Mouse (Mus musculus) kidney, adult 18-20 months (tissue): ENCODE measurements at regions not wholly inside any gene's neighbourhood (a gene's known extent, or its start where the extent isn't known, plus 50 kb on each side); places are given as distances from the start of the nearest gene placed in this dataset.
A peak's percentile ranks its signal among the peaks of the same experiment; 100 is the strongest.

Experiments
- DNase-seq: peaks from one replicate; pipeline ENCODE4 v3.0.0; 2021

- DNase-seq: peak; percentile 83
Observed at GRCm38 (mm10) chr4:114665684-114666083, 155.8 kb upstream of the Gm12830 start.

- DNase-seq: no peak
Observed at GRCm38 (mm10) chr4:114666238-114666978, 155.1 kb upstream of the Gm12830 start.

- DNase-seq: no peak
Observed at GRCm38 (mm10) chr4:114666979-114667328, 154.6 kb upstream of the Gm12830 start.

- no peak for DNase-seq
Observed at GRCm38 (mm10) chr4:114672096-114672720, 149.3 kb upstream of the Gm12830 start.

GRCm38 (mm10) chr4:114676908-114677898 is 144.3 kb upstream of the Gm12830 start:
- DNase-seq: no peak

GRCm38 (mm10) chr4:114678053-114678941 is 143.2 kb upstream of the Gm12830 start:
- no peak for DNase-seq

GRCm38 (mm10) chr4:114680360-114680759 is 141.2 kb upstream of the Gm12830 start:
- no peak for DNase-seq

GRCm38 (mm10) chr4:114682955-114683354 is 138.6 kb upstream of the Gm12830 start:
- no peak for DNase-seq

- no peak for DNase-seq
Observed at GRCm38 (mm10) chr4:114683696-114684095, 137.8 kb upstream of the Gm12830 start.

GRCm38 (mm10) chr4:114684844-114685382 is 136.6 kb upstream of the Gm12830 start:
- DNase-seq: no peak

- DNase-seq: no peak
Observed at GRCm38 (mm10) chr4:114685454-114685853, 136.1 kb upstream of the Gm12830 start.

GRCm38 (mm10) chr4:114686091-114686490 is 135.4 kb upstream of the Gm12830 start:
- DNase-seq: no peak

- peak; percentile 49 for DNase-seq
Observed at GRCm38 (mm10) chr4:114688356-114688972, 133.1 kb upstream of the Gm12830 start.

GRCm38 (mm10) chr4:114688973-114689371 is 132.6 kb upstream of the Gm12830 start:
- DNase-seq: no peak

- DNase-seq: no peak
Observed at GRCm38 (mm10) chr4:114705586-114705985, 115.9 kb upstream of the Gm12830 start.

- no peak for DNase-seq
Observed at GRCm38 (mm10) chr4:114710182-114710909, 111.2 kb upstream of the Gm12830 start.

- no peak for DNase-seq
Observed at GRCm38 (mm10) chr4:114711082-114711481, 110.4 kb upstream of the Gm12830 start.

- DNase-seq: peak; percentile 35
Observed at GRCm38 (mm10) chr4:114712005-114712665, 109.4 kb upstream of the Gm12830 start.

- no peak for DNase-seq
Observed at GRCm38 (mm10) chr4:114712921-114713527, 108.5 kb upstream of the Gm12830 start.

GRCm38 (mm10) chr4:114716703-114717102 is 104.8 kb upstream of the Gm12830 start:
- DNase-seq: no peak
